Mouse (Mus musculus): ENCODE results near the gene Upk2.

DNA sequence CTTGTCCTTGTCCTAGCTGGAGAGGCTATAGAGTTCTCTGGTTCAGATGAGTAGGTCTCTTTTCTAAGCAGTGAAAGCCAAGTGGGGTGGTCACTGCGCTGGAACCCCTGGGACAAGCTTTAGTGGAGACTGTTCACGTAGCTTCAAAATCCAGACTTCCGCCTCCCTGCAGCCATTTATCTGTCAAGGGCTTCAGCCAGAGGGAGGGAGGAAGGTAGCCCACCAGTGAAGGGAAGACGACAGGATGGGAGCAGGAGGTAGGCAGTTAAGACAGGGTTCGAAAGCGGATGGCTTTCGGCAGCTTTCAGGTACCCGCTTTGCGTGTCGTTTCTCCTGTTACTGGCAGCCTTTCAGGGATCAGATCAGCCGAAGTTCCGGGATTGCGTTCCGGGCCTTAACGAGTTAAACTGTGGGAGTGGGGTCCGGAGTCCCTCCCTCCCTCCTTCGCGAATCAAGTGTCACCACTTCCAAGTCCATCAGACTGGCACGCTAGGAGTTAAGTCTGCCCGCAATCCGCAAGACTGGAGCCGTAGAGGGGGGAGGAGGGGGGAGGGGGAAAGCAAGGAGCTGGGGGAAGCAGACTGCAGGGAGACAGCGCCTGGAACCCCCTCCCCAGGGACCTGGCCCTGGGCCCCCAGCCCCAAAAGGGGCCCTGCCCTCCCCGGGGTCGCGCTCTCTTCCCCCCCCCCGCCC lies 23.6 kb upstream of the Upk2 start:
- TF ChIP-seq CTCF (IDR thresholded peaks at IDR 0.05) (no peak), EP300 (IDR thresholded peaks at IDR 0.05; ENCODE audit: insufficient read depth, low read depth, low read length) (0 out of 2 replicates have a peak, but pooled peaks have one; percentile 11)

Data from heart, adult 2 months (tissue).